14 mouse cellular contexts compared by ENCODE assay signal in genomic region chr7:80455505-80456160, GRCm38 (mm10). TPM values are rescaled to one million over a fixed set of nuclear protein-coding genes. Genes with fewer than 3 reads are reported as not detected.
DNase-seq lines count a peak whose midpoint lies in the region; ATAC-seq and TF ChIP-seq lines count a peak whose summit lies in the region.
"Had no signal": no experiment of that assay in that cellular context is flagged by ENCODE, and none has a peak within 500 bp of the region (broad histone marks: within the 10 kb centered on the region; RNA-seq: fewer than 3 reads in every experiment).

No protein-coding gene starts in this region.

- H3K27ac ChIP-seq in layer of hippocampus, adult 2 months, result peak overlapping the region; percentile 48; the same call in 1 of the 2 replicates
- H3K27ac ChIP-seq: forebrain, embryonic 12.5 days; stomach, embryonic 15.5 days had no signal

- DNase-seq in layer of hippocampus, adult 2 months (ENCODE audit: low spot score in 2 of 2), result no peak
- no peak for DNase-seq in layer of hippocampus, postnatal 25 days (ENCODE audit: extremely low spot score in 1 of 2, low spot score in 1 of 2)
- DNase-seq in MEL-GATA-1-ER (ENCODE audit: extremely low read depth, low read depth), result peak; percentile 66
- DNase-seq in left cerebral cortex, postnatal 25 days (ENCODE audit: low spot score in 2 of 2), result no peak
- DNase-seq in right cerebral cortex, adult 2 months (ENCODE audit: low spot score in 2 of 2), result no peak
- DNase-seq: adrenal gland, postnatal 36 days; cerebellum, adult 8-10 months; layer of hippocampus, adult 9-11 months; lung, postnatal 4 days; thymus, postnatal 14 days had no signal

- no peak for TF ChIP-seq CTCF in layer of hippocampus, adult 2 months (conservative IDR thresholded peaks at IDR 0.05)

- intact Hi-C loops in left cerebral cortex, postnatal 25 days (cut with DNase I), result no loop called here

- no peak overlapping the region for H3K4me3 ChIP-seq in layer of hippocampus, adult 2 months
- H3K4me3 ChIP-seq: forebrain, embryonic 12.5 days; stomach, embryonic 15.5 days had no signal

- ATAC-seq in granulocyte monocyte progenitor cell, adult 5-6 weeks (replicated peaks; ENCODE audit: poor library complexity, severe bottlenecking), result peak; percentile 76
- peak; percentile 71 for ATAC-seq in megakaryocyte progenitor cell, adult 5-6 weeks (replicated peaks; ENCODE audit: poor library complexity)

RNA-seq across cellular contexts. Expression of gene Furin, which starts 50.4 kb away (rescaled TPM):
- 10 to 100 TPM; 39.4 to 40.6 TPM for total RNA-seq in layer of hippocampus, adult 2 months (2021)
- 10 to 100 TPM; 39.6 to 42.3 TPM for total RNA-seq in layer of hippocampus, postnatal 25 days (2021)
- total RNA-seq in granulocyte monocyte progenitor cell, adult 5-6 weeks (2014; fragmentation: Nextera tagmentation), result 25.5 and 25.6 TPM in 2 replicates
- total RNA-seq in granulocyte monocyte progenitor cell, adult 5-6 weeks (2017), result 5.0 and 10.1 TPM in 2 replicates
- 13.8 and 15.6 TPM in 2 replicates for total RNA-seq in megakaryocyte progenitor cell, adult 5-6 weeks (2015)
- 7.2 and 10.2 TPM in 2 replicates for total RNA-seq in megakaryocyte progenitor cell, adult 5-6 weeks (2017)
- total RNA-seq in left cerebral cortex, postnatal 25 days (2021), result 10 to 100 TPM; 31.4 to 38.7 TPM
